Mouse (Mus musculus) bone marrow macrophage, adult 2 months (primary cell): ENCODE measurements around the gene Tmprss11f.
"Not testable (repeated sequence)": the region's sequence is repeated elsewhere in the genome, so short reads cannot be mapped to it uniquely, and the experiment has no call there.

Source experiments
- CTCF ChIP-seq: IDR thresholded peaks from 2 replicates; pipeline ENCODE4 v1.5.1; 2012; ENCODE audit warnings: low read depth, mild to moderate bottlenecking, low read length, moderate library complexity
- POLR2A ChIP-seq: IDR thresholded peaks from 2 replicates; pipeline ENCODE4 v1.6.1; 2012; ENCODE audit warnings: mild to moderate bottlenecking, low read depth, low read length, borderline replicate concordance

- TF ChIP-seq CTCF, POLR2A: not testable (repeated sequence)
These were observed 53.5 kb downstream of the Tmprss11f start for GRCm38 (mm10) chr5:86578761-86579160.
